Mouse (Mus musculus): ENCODE results near the gene Ppm1h. TPM values are rescaled to one million over a fixed set of nuclear protein-coding genes. Genes with fewer than 3 reads are reported as not detected.

Gene Ppm1h
- polyA plus RNA-seq (2015; fragmentation: Nextera tagmentation; extraction: Ambion mirVana) = 29.4 and 31.2 TPM in 2 replicates

GRCm38 (mm10) chr10:122678541-122679436 is at the start of gene Ppm1h:
Gene Ppm1h (plus strand): TSS chr10:122678762.
- Histone ChIP-seq H3K9ac (peak within 1 kb of the TSS; percentile 96), H3K27ac (replicated peaks) (peak within 1 kb of the TSS; percentile 91), H3K27me3 (no peaks in the 10 kb centered on the region), H3K4me2 (peak within 1 kb of the TSS; percentile 97), H3K9me3 (no peaks in the 10 kb centered on the region), H3K36me3 (no peaks in the 10 kb centered on the region; the same call in 1 of the 2 replicates), H3K4me3 (peak within 1 kb of the TSS; percentile 92), H3K4me1 (replicated peaks) (peaks cover 22% of the 10 kb centered on the region)
- WGBS = under 1% methylated on average over 79 of the region's 94 CpGs
- peak; percentile 80 for ATAC-seq (ENCODE audit: low FRiP score, low read depth)

- Histone ChIP-seq H3K36me3 (no peaks in the 10 kb centered on the region), H3K9me3 (no peaks in the 10 kb centered on the region), H3K27me3 (no peaks in the 10 kb centered on the region), H3K4me3 (no peak overlapping the region), H3K4me2 (no peak overlapping the region), H3K27ac (replicated peaks) (no peak overlapping the region), H3K9ac (no peak overlapping the region), H3K4me1 (replicated peaks) (no peaks in the 10 kb centered on the region)
- WGBS = 74% methylated on average over 4 of the region's 4 CpGs
- no peak for ATAC-seq (ENCODE audit: low FRiP score, low read depth)
Observed at GRCm38 (mm10) chr10:122629003-122629402, 49.6 kb upstream of the Ppm1h start.

- Histone ChIP-seq H3K4me2 (no peak overlapping the region), H3K27me3 (no peaks in the 10 kb centered on the region), H3K27ac (replicated peaks) (no peak overlapping the region), H3K4me1 (replicated peaks) (no peaks in the 10 kb centered on the region), H3K9ac (no peak overlapping the region), H3K4me3 (no peak overlapping the region), H3K9me3 (no peaks in the 10 kb centered on the region), H3K36me3 (no peaks in the 10 kb centered on the region)
- no peak for ATAC-seq (ENCODE audit: low FRiP score, low read depth)
- WGBS = 80% methylated on average over 4 of the region's 4 CpGs
Observed at GRCm38 (mm10) chr10:122639879-122640278, 38.7 kb upstream of the Ppm1h start.

GRCm38 (mm10) chr10:122641263-122641795 is 37.2 kb upstream of the Ppm1h start:
- no peaks in the 10 kb centered on the region for H3K4me1 ChIP-seq (replicated peaks)
- no peak overlapping the region for H3K27ac ChIP-seq (replicated peaks)
- H3K36me3 ChIP-seq = no peaks in the 10 kb centered on the region
- WGBS = 93% methylated on average over 8 of the region's 8 CpGs
- ATAC-seq (ENCODE audit: low FRiP score, low read depth) = no peak
- no peak overlapping the region for H3K4me2 ChIP-seq
- no peaks in the 10 kb centered on the region for H3K27me3 ChIP-seq
- no peak overlapping the region for H3K9ac ChIP-seq
- H3K4me3 ChIP-seq = no peak overlapping the region
- no peaks in the 10 kb centered on the region for H3K9me3 ChIP-seq

- no peak for ATAC-seq (ENCODE audit: low FRiP score, low read depth)
- Histone ChIP-seq H3K9me3 (no peaks in the 10 kb centered on the region), H3K36me3 (no peaks in the 10 kb centered on the region), H3K4me1 (replicated peaks) (no peaks in the 10 kb centered on the region), H3K4me2 (no peak overlapping the region), H3K4me3 (no peak overlapping the region), H3K27me3 (no peaks in the 10 kb centered on the region), H3K9ac (no peak overlapping the region), H3K27ac (replicated peaks) (no peak overlapping the region)
- WGBS = 84% methylated on average over 4 of the region's 4 CpGs
Observed at GRCm38 (mm10) chr10:122642125-122642524, 36.4 kb upstream of the Ppm1h start.

- H3K27me3 ChIP-seq = no peaks in the 10 kb centered on the region
Observed at GRCm38 (mm10) chr10:122651932-122652331, 26.6 kb upstream of the Ppm1h start.

GRCm38 (mm10) chr10:122652578-122652977 is 26.0 kb upstream of the Ppm1h start:
- H3K36me3 ChIP-seq = no peaks in the 10 kb centered on the region
- 100% methylated on average over 1 of the region's 1 CpGs for WGBS
- no peaks in the 10 kb centered on the region for H3K4me1 ChIP-seq (replicated peaks)
- no peak overlapping the region for H3K4me3 ChIP-seq
- no peak overlapping the region for H3K9ac ChIP-seq
- no peak for ATAC-seq (ENCODE audit: low FRiP score, low read depth)
- no peaks in the 10 kb centered on the region for H3K27me3 ChIP-seq
- no peaks in the 10 kb centered on the region for H3K9me3 ChIP-seq
- no peak overlapping the region for H3K4me2 ChIP-seq
- no peak overlapping the region for H3K27ac ChIP-seq (replicated peaks)

More at GRCm38 (mm10) chr10:122651932-122652331, 26.6 kb upstream of the Ppm1h start:
- H3K27ac ChIP-seq (replicated peaks) = no peak overlapping the region
- WGBS = 92% methylated on average over 4 of the region's 4 CpGs
- H3K4me1 ChIP-seq (replicated peaks) = no peaks in the 10 kb centered on the region
- no peaks in the 10 kb centered on the region for H3K9me3 ChIP-seq
- no peak for ATAC-seq (ENCODE audit: low FRiP score, low read depth)
- H3K36me3 ChIP-seq = no peaks in the 10 kb centered on the region
- no peak overlapping the region for H3K9ac ChIP-seq
- no peak overlapping the region for H3K4me2 ChIP-seq
- no peak overlapping the region for H3K4me3 ChIP-seq

- no peak for ATAC-seq (ENCODE audit: low FRiP score, low read depth)
- H3K4me2 ChIP-seq = no peak overlapping the region
- no peaks in the 10 kb centered on the region for H3K36me3 ChIP-seq
- H3K9ac ChIP-seq = no peak overlapping the region
- no peak overlapping the region for H3K27ac ChIP-seq (replicated peaks)
- WGBS = 75% methylated on average over 1 of the region's 1 CpGs
- no peaks in the 10 kb centered on the region for H3K9me3 ChIP-seq
- H3K4me3 ChIP-seq = no peak overlapping the region
- H3K27me3 ChIP-seq = no peaks in the 10 kb centered on the region
- H3K4me1 ChIP-seq (replicated peaks) = no peaks in the 10 kb centered on the region
Observed at GRCm38 (mm10) chr10:122665652-122666051, 12.9 kb upstream of the Ppm1h start.

- no peak for ATAC-seq (ENCODE audit: low FRiP score, low read depth)
- 82% methylated on average over 2 of the region's 2 CpGs for WGBS
Observed at GRCm38 (mm10) chr10:122671253-122671652, 7.3 kb upstream of the Ppm1h start.

GRCm38 (mm10) chr10:122672044-122672443 is 6.5 kb upstream of the Ppm1h start:
- Histone ChIP-seq H3K9ac (no peak overlapping the region), H3K36me3 (no peaks in the 10 kb centered on the region), H3K4me3 (no peak overlapping the region), H3K4me1 (replicated peaks) (no peaks in the 10 kb centered on the region), H3K27me3 (no peaks in the 10 kb centered on the region), H3K9me3 (no peaks in the 10 kb centered on the region), H3K4me2 (no peak overlapping the region), H3K27ac (replicated peaks) (no peak overlapping the region)
- no peak for ATAC-seq (ENCODE audit: low FRiP score, low read depth)
- 92% methylated on average over 4 of the region's 4 CpGs for WGBS

More at GRCm38 (mm10) chr10:122671253-122671652, 7.3 kb upstream of the Ppm1h start:
- Histone ChIP-seq H3K4me3 (no peak overlapping the region), H3K36me3 (no peaks in the 10 kb centered on the region), H3K27me3 (no peaks in the 10 kb centered on the region), H3K9ac (no peak overlapping the region), H3K9me3 (no peaks in the 10 kb centered on the region), H3K4me1 (replicated peaks) (no peaks in the 10 kb centered on the region), H3K27ac (replicated peaks) (no peak overlapping the region), H3K4me2 (no peak overlapping the region)

GRCm38 (mm10) chr10:122679437-122680045 is 979 bp downstream of the Ppm1h start:
- WGBS = under 1% methylated on average over 33 of the region's 33 CpGs

More at GRCm38 (mm10) chr10:122679437-122680045, 979 bp downstream of the Ppm1h start:
- peak overlapping the region; percentile 97 for H3K4me2 ChIP-seq
- peak overlapping the region; percentile 92 for H3K4me3 ChIP-seq
- no peaks in the 10 kb centered on the region for H3K27me3 ChIP-seq
- H3K27ac ChIP-seq (replicated peaks) = peak overlapping the region; percentile 91
- no peaks in the 10 kb centered on the region for H3K9me3 ChIP-seq
- peak; percentile 33; the same call in 1 of the 2 replicates for ATAC-seq (ENCODE audit: low FRiP score, low read depth)
- H3K36me3 ChIP-seq = no peaks in the 10 kb centered on the region; the same call in 1 of the 2 replicates
- H3K4me1 ChIP-seq (replicated peaks) = peaks cover 22% of the 10 kb centered on the region
- H3K9ac ChIP-seq = peak overlapping the region; percentile 96
